Mouse (Mus musculus): ENCODE results near the gene Ccdc9. TPM values are rescaled to one million over a fixed set of nuclear protein-coding genes. Genes with fewer than 3 reads are reported as not detected.

Gene Ccdc9
- polyA plus RNA-seq, 1 experiment from 2014 or later = 17.9 TPM

GRCm38 (mm10) chr7:16314221-16314775 lies 27.7 kb upstream of the Ccdc9 start:
- DNase-seq (ENCODE audit: low spot score, missing footprints) = no peak

GRCm38 (mm10) chr7:16313481-16314220 lies 27.1 kb upstream of the Ccdc9 start:
- Histone ChIP-seq H3K36me3 (ENCODE audit: control insufficient read depth, insufficient read depth, low read length) (no peaks in the 10 kb centered on the region), H3K4me3 (ENCODE audit: low read depth, low read length) (peak overlapping the region; percentile 63), H3K9me3 (ENCODE audit: control insufficient read depth, low read length) (no peaks in the 10 kb centered on the region), H3K4me2 (peak overlapping the region; percentile 98), H3K9ac (ENCODE audit: low read length) (peak overlapping the region; percentile 85), H3K4me1 (ENCODE audit: control insufficient read depth, insufficient read depth, low read length) (peaks cover 44% of the 10 kb centered on the region), H3K27ac (ENCODE audit: low read depth, low read length) (peak overlapping the region; percentile 83), H3K27me3 (ENCODE audit: control insufficient read depth, insufficient read depth, low read length) (peaks cover 2% of the 10 kb centered on the region; the same call in 1 of the 2 replicates)
- under 1% methylated on average over 57 of the region's 66 CpGs for WGBS
- DNase-seq (ENCODE audit: low spot score, missing footprints) (peak; percentile 97), ATAC-seq (ENCODE audit: low FRiP score) (peak; percentile 68)

More at GRCm38 (mm10) chr7:16314221-16314775, 27.7 kb upstream of the Ccdc9 start:
- peaks cover 41% of the 10 kb centered on the region for H3K4me1 ChIP-seq (ENCODE audit: control insufficient read depth, insufficient read depth, low read length)
- ATAC-seq (ENCODE audit: low FRiP score) = peak; percentile 25
- H3K4me2 ChIP-seq = peak overlapping the region; percentile 98
- peak overlapping the region; percentile 83 for H3K27ac ChIP-seq (ENCODE audit: low read depth, low read length)
- H3K36me3 ChIP-seq (ENCODE audit: control insufficient read depth, insufficient read depth, low read length) = no peaks in the 10 kb centered on the region
- no peaks in the 10 kb centered on the region for H3K9me3 ChIP-seq (ENCODE audit: control insufficient read depth, low read length)
- WGBS = 8% methylated on average over 13 of the region's 13 CpGs
- peak overlapping the region; percentile 63 for H3K4me3 ChIP-seq (ENCODE audit: low read depth, low read length)
- peaks cover 2% of the 10 kb centered on the region; the same call in 1 of the 2 replicates for H3K27me3 ChIP-seq (ENCODE audit: control insufficient read depth, insufficient read depth, low read length)
- H3K9ac ChIP-seq (ENCODE audit: low read length) = peak overlapping the region; percentile 85

- Histone ChIP-seq H3K4me3 (ENCODE audit: low read depth, low read length) (peak overlapping the region; percentile 63), H3K9ac (ENCODE audit: low read length) (peak overlapping the region; percentile 85), H3K36me3 (ENCODE audit: control insufficient read depth, insufficient read depth, low read length) (no peaks in the 10 kb centered on the region), H3K9me3 (ENCODE audit: control insufficient read depth, low read length) (no peaks in the 10 kb centered on the region), H3K27ac (ENCODE audit: low read depth, low read length) (peak overlapping the region; percentile 83), H3K4me1 (ENCODE audit: control insufficient read depth, insufficient read depth, low read length) (peaks cover 44% of the 10 kb centered on the region), H3K4me2 (peak overlapping the region; percentile 98), H3K27me3 (ENCODE audit: control insufficient read depth, insufficient read depth, low read length) (peaks cover 2% of the 10 kb centered on the region; the same call in 1 of the 2 replicates)
- DNase-seq (ENCODE audit: low spot score, missing footprints) = peak; percentile 97
- peak; percentile 43 for ATAC-seq (ENCODE audit: low FRiP score)
- 0% methylated on average over 12 of the region's 12 CpGs for WGBS
Measured at GRCm38 (mm10) chr7:16312672-16313311, 26.2 kb upstream of the Ccdc9 start.

- Histone ChIP-seq H3K4me2 (peak overlapping the region; percentile 98), H3K4me1 (ENCODE audit: control insufficient read depth, insufficient read depth, low read length) (peaks cover 44% of the 10 kb centered on the region), H3K36me3 (ENCODE audit: control insufficient read depth, insufficient read depth, low read length) (no peaks in the 10 kb centered on the region), H3K4me3 (ENCODE audit: low read depth, low read length) (peak overlapping the region; percentile 63), H3K27me3 (ENCODE audit: control insufficient read depth, insufficient read depth, low read length) (peaks cover 2% of the 10 kb centered on the region; the same call in 1 of the 2 replicates), H3K9ac (ENCODE audit: low read length) (peak overlapping the region; percentile 85), H3K27ac (ENCODE audit: low read depth, low read length) (peak overlapping the region; percentile 83), H3K9me3 (ENCODE audit: control insufficient read depth, low read length) (no peaks in the 10 kb centered on the region)
- 1% methylated on average over 48 of the region's 49 CpGs for WGBS
- peak; percentile 33 for ATAC-seq (ENCODE audit: low FRiP score)
- peak; percentile 96 for DNase-seq (ENCODE audit: low spot score, missing footprints)
Measured at GRCm38 (mm10) chr7:16312011-16312671, 25.5 kb upstream of the Ccdc9 start.

- peak overlapping the region; percentile 63 for H3K4me3 ChIP-seq (ENCODE audit: low read depth, low read length)
- WGBS = 0% methylated on average over 14 of the region's 14 CpGs
- H3K9me3 ChIP-seq (ENCODE audit: control insufficient read depth, low read length) = no peaks in the 10 kb centered on the region
- peaks cover 44% of the 10 kb centered on the region for H3K4me1 ChIP-seq (ENCODE audit: control insufficient read depth, insufficient read depth, low read length)
- peak overlapping the region; percentile 83; the same call in 1 of the 2 replicates for H3K27ac ChIP-seq (ENCODE audit: low read depth, low read length)
- H3K9ac ChIP-seq (ENCODE audit: low read length) = peak overlapping the region; percentile 85
- ATAC-seq (ENCODE audit: low FRiP score) (no peak), DNase-seq (ENCODE audit: low spot score, missing footprints) (peak; percentile 93)
- peak overlapping the region; percentile 98 for H3K4me2 ChIP-seq
- H3K36me3 ChIP-seq (ENCODE audit: control insufficient read depth, insufficient read depth, low read length) = no peaks in the 10 kb centered on the region
- H3K27me3 ChIP-seq (ENCODE audit: control insufficient read depth, insufficient read depth, low read length) = peaks cover 2% of the 10 kb centered on the region; the same call in 1 of the 2 replicates
Measured at GRCm38 (mm10) chr7:16311453-16312004, 24.9 kb upstream of the Ccdc9 start.

GRCm38 (mm10) chr7:16310521-16311452 lies 24.2 kb upstream of the Ccdc9 start:
- Histone ChIP-seq H3K4me3 (ENCODE audit: low read depth, low read length) (peak overlapping the region; percentile 63), H3K27ac (ENCODE audit: low read depth, low read length) (no peak overlapping the region), H3K9me3 (ENCODE audit: control insufficient read depth, low read length) (no peaks in the 10 kb centered on the region), H3K27me3 (ENCODE audit: control insufficient read depth, insufficient read depth, low read length) (peaks cover 2% of the 10 kb centered on the region; the same call in 1 of the 2 replicates), H3K4me2 (peak overlapping the region; percentile 98), H3K36me3 (ENCODE audit: control insufficient read depth, insufficient read depth, low read length) (no peaks in the 10 kb centered on the region), H3K9ac (ENCODE audit: low read length) (peak overlapping the region; percentile 64), H3K4me1 (ENCODE audit: control insufficient read depth, insufficient read depth, low read length) (peaks cover 44% of the 10 kb centered on the region)
- peak; percentile 93 for DNase-seq (ENCODE audit: low spot score, missing footprints)
- under 1% methylated on average over 31 of the region's 31 CpGs for WGBS
- no peak for ATAC-seq (ENCODE audit: low FRiP score)

- ATAC-seq (ENCODE audit: low FRiP score) (no peak), DNase-seq (ENCODE audit: low spot score, missing footprints) (peak; percentile 97)
- Histone ChIP-seq H3K27me3 (ENCODE audit: control insufficient read depth, insufficient read depth, low read length) (peaks cover 2% of the 10 kb centered on the region; the same call in 1 of the 2 replicates), H3K4me2 (peak overlapping the region; percentile 98), H3K4me3 (ENCODE audit: low read depth, low read length) (peak overlapping the region; percentile 63), H3K9ac (ENCODE audit: low read length) (peak overlapping the region; percentile 64), H3K36me3 (ENCODE audit: control insufficient read depth, insufficient read depth, low read length) (no peaks in the 10 kb centered on the region), H3K9me3 (ENCODE audit: control insufficient read depth, low read length) (no peaks in the 10 kb centered on the region), H3K4me1 (ENCODE audit: control insufficient read depth, insufficient read depth, low read length) (peaks cover 44% of the 10 kb centered on the region), H3K27ac (ENCODE audit: low read depth, low read length) (no peak overlapping the region)
- under 1% methylated on average over 33 of the region's 56 CpGs for WGBS
Measured at GRCm38 (mm10) chr7:16310020-16310520, 23.5 kb upstream of the Ccdc9 start.

All from midbrain, embryonic 11.5 days (tissue).